Mouse (Mus musculus) frontal cortex, postnatal 14 days (tissue): ENCODE measurements at regions not wholly inside any gene's neighbourhood (a gene's known extent, or its start where the extent isn't known, plus 50 kb on each side); places are given as distances from the start of the nearest gene placed in this dataset.

Experiments
- DNase-seq, 2 experiments: peaks; one replicate each; pipeline ENCODE4 v3.0.0; 2022; ENCODE audit warnings: low spot score in 2 of 2

DNA sequence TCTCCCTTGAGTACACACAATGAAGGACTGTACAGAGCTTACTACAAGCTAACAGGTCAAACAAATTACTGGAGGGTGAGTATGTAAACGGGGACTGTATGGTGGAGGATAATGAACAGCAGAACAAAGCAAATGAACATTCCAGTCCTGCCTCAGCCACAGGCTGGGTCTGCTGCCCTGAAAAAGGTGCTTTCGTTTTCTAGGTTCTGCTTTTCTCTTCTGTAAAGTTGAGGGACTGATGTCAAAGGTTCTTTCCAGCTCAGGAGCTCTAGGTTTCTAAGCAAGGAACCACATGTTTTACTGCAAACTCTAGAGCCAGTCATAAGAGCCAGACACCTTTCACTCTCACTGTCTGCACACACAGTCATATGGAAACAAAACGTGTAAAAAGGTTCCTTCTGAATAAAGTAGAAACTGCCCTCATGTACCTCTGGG, 106.1 kb upstream of the Ahr start:
- no peak for DNase-seq

DNA sequence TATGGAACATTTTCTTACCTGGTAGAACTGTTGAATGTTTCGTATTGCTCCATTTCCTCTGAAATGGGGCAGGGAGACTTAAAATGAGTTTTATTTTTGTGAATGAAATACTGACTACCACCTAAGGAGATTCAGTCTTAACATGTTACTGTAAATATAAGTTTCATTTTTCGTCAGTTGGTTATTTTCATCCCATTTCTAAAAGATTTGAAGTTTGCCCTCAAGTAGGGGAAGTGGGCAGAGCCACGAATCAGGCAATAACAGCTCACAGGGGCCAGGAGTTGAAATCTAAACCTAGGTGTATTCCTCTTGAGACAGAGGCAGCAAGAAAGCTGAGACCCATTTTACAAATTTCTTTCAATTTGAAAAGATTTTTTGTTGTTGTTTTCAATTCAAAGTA, 88.6 kb upstream of the Ahr start:
- DNase-seq, result no peak

DNA sequence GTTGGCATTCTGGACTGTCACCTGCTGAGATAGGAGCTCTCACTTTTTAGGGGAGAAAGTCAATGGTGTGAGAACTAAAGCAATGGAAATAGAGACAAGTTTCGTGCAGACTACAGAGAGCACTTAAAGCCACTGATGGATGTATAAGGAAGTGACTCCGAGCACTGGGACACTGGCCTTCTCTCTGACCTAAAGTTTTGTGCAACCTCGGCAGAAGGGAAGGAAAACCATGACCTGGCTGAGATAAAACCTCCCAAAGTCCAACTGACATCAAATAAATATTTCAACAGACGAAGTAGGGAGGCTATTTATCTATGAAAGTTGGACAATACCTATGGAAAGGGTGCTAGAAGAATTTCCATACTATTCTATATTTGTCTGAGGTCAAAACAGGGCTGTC, 80.0 kb upstream of the Ahr start:
- DNase-seq, result no peak

DNA sequence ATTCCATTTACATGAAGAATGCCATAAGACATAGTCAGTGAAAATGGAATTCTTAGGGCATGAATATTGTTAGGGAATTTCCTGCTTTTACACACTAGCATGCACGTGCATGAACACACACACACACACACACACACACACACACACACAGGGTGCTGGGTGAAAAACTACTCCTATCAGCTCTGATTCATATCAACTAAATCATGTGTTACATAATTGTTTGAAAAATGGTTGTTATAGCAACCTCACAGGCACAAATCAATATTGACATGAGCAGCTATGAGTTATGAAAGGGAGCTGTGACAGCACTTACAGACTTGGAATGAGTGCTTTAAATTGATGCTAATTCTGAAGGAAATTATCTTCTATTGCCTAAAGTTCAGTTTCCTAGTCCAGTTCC, 72.8 kb upstream of the Ahr start:
- no peak for DNase-seq

DNA sequence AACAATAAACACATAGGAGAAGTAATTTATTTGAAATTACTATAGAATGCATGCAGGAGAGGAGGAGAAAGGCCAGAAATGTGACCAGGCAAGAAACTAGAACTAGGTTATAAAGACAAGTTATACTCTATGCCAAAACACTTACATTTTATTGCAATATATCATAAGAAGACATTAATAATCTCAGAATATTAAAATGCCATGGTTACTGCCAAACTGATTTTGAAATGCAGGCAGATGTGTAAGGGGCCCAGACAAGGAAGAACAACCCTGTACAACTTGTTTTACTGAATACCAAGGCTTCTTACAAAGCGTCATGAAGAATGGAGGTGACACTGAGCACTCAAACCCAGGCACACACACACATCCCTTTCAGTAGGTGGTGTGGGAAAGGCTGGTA, 68.9 kb upstream of the Ahr start:
- DNase-seq, result no peak

DNA sequence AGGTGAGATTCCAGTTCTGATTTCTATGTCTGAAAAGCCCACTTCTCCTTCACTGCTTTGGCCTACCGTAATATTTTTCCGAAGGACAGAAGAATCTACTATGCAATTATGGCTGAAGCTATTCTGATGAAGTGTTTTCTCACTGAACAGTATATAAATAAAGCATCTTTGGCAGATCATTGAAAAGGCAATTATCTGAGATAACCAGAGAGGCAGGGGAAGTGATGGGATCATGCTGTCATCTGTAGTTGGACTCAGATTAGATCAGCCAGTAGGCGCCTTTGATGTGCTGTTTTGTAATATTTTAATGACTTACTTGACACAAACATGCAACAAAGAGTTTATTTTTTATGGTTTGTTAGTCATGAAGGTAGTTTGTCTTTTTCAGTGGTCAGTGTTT, 67.8 kb upstream of the Ahr start:
- DNase-seq, result no peak

DNA sequence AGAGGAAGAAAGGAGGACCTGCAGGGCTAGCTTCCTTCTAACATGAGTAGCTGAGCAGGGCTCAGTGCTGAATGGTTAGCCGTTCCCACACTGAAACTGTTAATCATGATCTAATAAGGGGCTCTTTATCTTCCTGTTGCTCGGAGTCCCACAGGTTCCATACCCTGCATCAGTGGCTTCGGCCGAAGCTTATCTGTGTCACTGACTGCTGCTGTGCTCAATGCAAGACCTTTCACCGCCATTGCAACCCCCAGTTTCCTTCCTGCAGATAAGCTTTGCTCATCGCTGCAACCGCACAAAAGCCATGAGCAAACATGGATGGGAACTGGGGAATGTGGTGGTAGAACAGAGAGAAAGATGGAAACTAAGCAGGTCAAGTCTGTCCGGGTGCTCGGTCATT, 63.5 kb upstream of the Ahr start:
- DNase-seq, result no peak

DNA sequence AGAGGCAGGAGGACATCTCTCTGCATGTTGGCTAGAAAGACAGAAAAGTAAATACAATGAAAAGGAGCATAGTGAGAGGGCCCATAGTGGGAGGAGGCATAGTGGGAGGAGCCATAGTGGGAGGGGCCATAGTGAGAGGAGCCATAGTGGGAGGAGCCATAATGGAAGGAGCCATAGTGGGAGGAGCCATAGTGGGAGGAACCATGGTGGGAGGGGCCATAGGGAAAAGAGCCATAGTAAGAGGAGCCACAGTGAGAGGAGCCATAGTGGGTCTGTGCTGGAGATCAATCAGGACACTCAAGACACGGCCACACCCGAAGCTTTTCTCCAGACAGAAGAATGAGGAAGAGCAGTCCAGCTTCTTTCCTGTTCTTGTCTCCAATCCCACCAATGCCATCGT, 58.0 kb upstream of the Ahr start:
- DNase-seq, result no peak
